Mouse (Mus musculus): Measurements from ENCODE around the gene Odf2. TPM values are rescaled to one million over a fixed set of nuclear protein-coding genes. Genes with fewer than 3 reads are reported as not detected.

Gene Odf2
- total and polyA plus RNA-seq, 3 experiments, result 35.4 to 54.6 (median 48.6) TPM

DNA sequence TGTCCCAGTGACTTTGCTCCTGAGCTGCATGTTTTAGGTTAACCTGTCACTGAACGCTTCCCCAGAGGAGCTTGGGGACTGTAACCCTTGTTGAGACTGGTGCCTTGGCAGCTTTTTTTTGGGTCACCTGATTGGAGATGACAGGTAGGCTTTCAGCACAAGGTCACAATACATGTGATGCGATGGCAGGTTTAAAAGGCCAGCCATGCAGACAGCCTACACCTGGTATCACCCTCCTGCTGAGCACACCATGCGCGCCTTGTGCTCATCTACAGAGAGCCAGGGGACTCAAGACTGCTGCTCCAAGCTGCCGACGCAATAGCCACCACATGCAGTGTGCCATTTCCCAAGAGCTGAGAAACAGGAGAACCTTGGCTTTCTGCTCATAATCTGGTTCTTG, 2.8 kb downstream of the Odf2 start:
- peaks cover 41 to 52% of the 10 kb centered on the region in 2 experiments for H3K36me3 ChIP-seq (replicated peaks in 1 of 2; ENCODE audit: control insufficient read depth in 1 of 2, insufficient read depth in 1 of 2, low read length in 1 of 2)
- no peak for DNase-seq (ENCODE audit: extremely low read depth)

DNA sequence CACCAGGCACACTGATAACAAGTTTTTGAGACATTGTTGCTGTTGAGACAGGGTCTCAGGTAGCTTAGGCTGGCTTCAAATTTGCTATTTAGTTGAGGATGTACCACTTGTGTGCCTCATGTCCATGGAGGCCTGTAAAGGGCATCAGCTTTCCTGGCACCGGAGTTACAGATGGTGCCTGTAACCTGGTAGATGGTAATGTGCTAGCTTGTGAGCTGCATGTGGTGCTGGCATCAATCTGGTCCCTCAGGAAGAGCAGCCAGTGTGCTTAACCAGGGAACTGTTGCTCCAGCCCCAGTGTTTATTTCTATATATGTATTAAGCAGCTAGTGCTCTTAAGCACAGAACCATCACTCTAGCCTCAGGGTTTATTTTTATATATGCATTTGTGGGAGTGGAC, 7.0 kb downstream of the Odf2 start:
- no peak for DNase-seq (ENCODE audit: extremely low read depth)
- peaks cover 71 to 94% of the 10 kb centered on the region in 2 experiments for H3K36me3 ChIP-seq (replicated peaks in 1 of 2; ENCODE audit: control insufficient read depth in 1 of 2, insufficient read depth in 1 of 2, low read length in 1 of 2)

More for the DNA sequence above, 2.8 kb downstream of the Odf2 start:
- Histone ChIP-seq H3K4me2 (ENCODE audit: insufficient read depth, low read depth, poor library complexity, severe bottlenecking) (no peak overlapping the region), H3K4me3 (replicated peaks in 1 of 3; ENCODE audit: low read depth in 2 of 3, low read length in 2 of 3, poor library complexity in 1 of 3) (no peak overlapping the region), H3K27me3 (replicated peaks) (peaks cover 11% of the 10 kb centered on the region), H3K9ac (ENCODE audit: insufficient read depth, low read depth) (no peak overlapping the region), H3K9me3 (replicated peaks; ENCODE audit: low read length) (peaks cover 9% of the 10 kb centered on the region), H3K79me2 (replicated peaks; ENCODE audit: control insufficient read depth, extremely low read depth, insufficient read depth, poor library complexity, severe bottlenecking) (peaks cover 8% of the 10 kb centered on the region; the same call in 1 of the 2 replicates), H3K27ac (ENCODE audit: insufficient read depth, low read depth) (no peak overlapping the region), H3K4me1 (ENCODE audit: control insufficient read depth in 1 of 2, insufficient read depth in 2 of 2) (peaks cover 4 to 22% of the 10 kb centered on the region in 2 experiments; a peak in 3 of 4 replicates)
- dilution Hi-C loops (cut with MboI; ENCODE audit: extremely low pct_ligation_motif_present, extremely low pct_unique_long_range_greater_than_20kb, low sequenced_read_pairs) (no loop called here), in situ Hi-C loops (cut with MboI; ENCODE audit: low pct_ligation_motif_present, low pct_unique_long_range_greater_than_20kb, low sequenced_read_pairs) (no loop called here)
- TF ChIP-seq NRF1 (IDR thresholded peaks at IDR 0.05; ENCODE audit: low read depth, low read length), result no peak
- no peak for TF ChIP-seq USF1 (IDR thresholded peaks at IDR 0.05; ENCODE audit: low read depth, low read length)
- TF ChIP-seq SIN3A (IDR thresholded peaks at IDR 0.05; ENCODE audit: low read length), result no peak
- TF ChIP-seq CHD2 (IDR thresholded peaks at IDR 0.05; ENCODE audit: low read length), result no peak
- TF ChIP-seq KAT2A (IDR thresholded peaks at IDR 0.05; ENCODE audit: insufficient replicate concordance, low read length), result no peak

DNA sequence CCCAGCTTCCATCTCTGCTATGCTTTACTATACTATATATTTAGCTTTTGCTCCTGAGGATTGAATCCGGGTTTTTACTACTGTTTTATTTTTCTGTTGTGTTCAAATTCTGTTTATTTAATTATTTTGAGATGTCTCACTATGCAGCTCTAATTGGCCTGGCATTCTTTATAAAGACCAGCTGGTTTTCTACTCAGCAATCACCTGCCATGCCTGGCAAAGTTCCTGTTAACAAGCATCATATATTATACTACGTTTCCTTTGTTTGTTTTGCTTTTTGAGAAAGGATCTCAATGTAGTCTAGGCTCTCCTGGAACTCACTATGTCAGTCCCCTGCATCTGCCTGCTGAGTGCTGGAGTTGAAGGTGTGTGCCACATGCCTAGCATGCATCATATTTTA, 8.3 kb downstream of the Odf2 start:
- H3K36me3 ChIP-seq (replicated peaks in 1 of 2; ENCODE audit: control insufficient read depth in 1 of 2, insufficient read depth in 1 of 2, low read length in 1 of 2), result peaks cover 78 to 95% of the 10 kb centered on the region in 2 experiments
- H3K27me3 ChIP-seq (replicated peaks), result no peaks in the 10 kb centered on the region
- H3K4me2 ChIP-seq (ENCODE audit: insufficient read depth, low read depth, poor library complexity, severe bottlenecking), result no peak overlapping the region
- DNase-seq (ENCODE audit: extremely low read depth), result no peak
- H3K27ac ChIP-seq (ENCODE audit: insufficient read depth, low read depth), result no peak overlapping the region
- H3K4me1 ChIP-seq (ENCODE audit: control insufficient read depth in 1 of 2, insufficient read depth in 2 of 2), result no peaks in the 10 kb centered on the region
- in situ Hi-C loops (cut with MboI; ENCODE audit: low pct_ligation_motif_present, low pct_unique_long_range_greater_than_20kb, low sequenced_read_pairs) (no loop called here), dilution Hi-C loops (cut with MboI; ENCODE audit: extremely low pct_ligation_motif_present, extremely low pct_unique_long_range_greater_than_20kb, low sequenced_read_pairs) (no loop called here)
- H3K79me2 ChIP-seq (replicated peaks; ENCODE audit: control insufficient read depth, extremely low read depth, insufficient read depth, poor library complexity, severe bottlenecking), result no peaks in the 10 kb centered on the region
- no peaks in the 10 kb centered on the region for H3K9me3 ChIP-seq (replicated peaks; ENCODE audit: low read length)
- H3K4me3 ChIP-seq (replicated peaks in 1 of 3; ENCODE audit: low read depth in 2 of 3, low read length in 2 of 3, poor library complexity in 1 of 3), result no peak overlapping the region
- H3K9ac ChIP-seq (ENCODE audit: insufficient read depth, low read depth), result no peak overlapping the region
- TF ChIP-seq SMC3 (IDR thresholded peaks at IDR 0.05; ENCODE audit: low read depth, low read length) (no peak), MYC (IDR thresholded peaks at IDR 0.05; ENCODE audit: low read depth, low read length) (no peak), USF1 (IDR thresholded peaks at IDR 0.05; ENCODE audit: low read depth, low read length) (no peak), SIN3A (IDR thresholded peaks at IDR 0.05; ENCODE audit: low read length) (no peak), RCOR1 (conservative IDR thresholded peaks at IDR 0.05; ENCODE audit: low read depth, low read length) (no peak), MAZ (IDR thresholded peaks at IDR 0.05; ENCODE audit: low read depth, low read length) (no peak), PAX5 (IDR thresholded peaks at IDR 0.05; ENCODE audit: low read length) (no peak), CTCF (conservative IDR thresholded peaks at IDR 0.05 in 1 of 2, IDR thresholded peaks at IDR 0.05 in 1 of 2; ENCODE audit: low read depth in 2 of 2, low read length in 2 of 2) (no peak), ZNF384 (IDR thresholded peaks at IDR 0.05; ENCODE audit: low read depth, low read length) (no peak)

More for the DNA sequence above, 7.0 kb downstream of the Odf2 start:
- H3K4me2 ChIP-seq (ENCODE audit: insufficient read depth, low read depth, poor library complexity, severe bottlenecking), result no peak overlapping the region
- TF ChIP-seq HCFC1 (IDR thresholded peaks at IDR 0.05; ENCODE audit: low read depth, low read length), result no peak
- TF ChIP-seq POLR2AphosphoS2 (IDR thresholded peaks at IDR 0.05; ENCODE audit: low read depth, low read length), result no peak
- TF ChIP-seq MEF2A (IDR thresholded peaks at IDR 0.05; ENCODE audit: borderline replicate concordance, low read depth, low read length), result no peak
- peaks cover 2% of the 10 kb centered on the region; the same call in 1 of the 2 replicates for H3K79me2 ChIP-seq (replicated peaks; ENCODE audit: control insufficient read depth, extremely low read depth, insufficient read depth, poor library complexity, severe bottlenecking)
- no peak overlapping the region for H3K4me3 ChIP-seq (replicated peaks in 1 of 3; ENCODE audit: low read depth in 2 of 3, low read length in 2 of 3, poor library complexity in 1 of 3)
- H3K27me3 ChIP-seq (replicated peaks), result no peaks in the 10 kb centered on the region
- no peaks in the 10 kb centered on the region for H3K9me3 ChIP-seq (replicated peaks; ENCODE audit: low read length)
- no peak overlapping the region for H3K27ac ChIP-seq (ENCODE audit: insufficient read depth, low read depth)
- in situ Hi-C loops (cut with MboI; ENCODE audit: low pct_ligation_motif_present, low pct_unique_long_range_greater_than_20kb, low sequenced_read_pairs), result no loop called here
- dilution Hi-C loops (cut with MboI; ENCODE audit: extremely low pct_ligation_motif_present, extremely low pct_unique_long_range_greater_than_20kb, low sequenced_read_pairs), result no loop called here
- no peak overlapping the region for H3K9ac ChIP-seq (ENCODE audit: insufficient read depth, low read depth)
- peaks cover 0 to 6% of the 10 kb centered on the region in 2 experiments; a peak in 2 of 4 replicates for H3K4me1 ChIP-seq (ENCODE audit: control insufficient read depth in 1 of 2, insufficient read depth in 2 of 2)

Data from CH12.LX (cell line).